Mouse (Mus musculus) urinary bladder, postnatal 36 days (tissue): ENCODE data around the gene Paqr5.

Experiments
- DNase-seq, 2 experiments: peaks; one replicate each; pipeline ENCODE4 v3.0.0; 2022; ENCODE audit warnings: low spot score in 2 of 2, mixed read lengths in 1 of 2

Paqr5 gene

DNA sequence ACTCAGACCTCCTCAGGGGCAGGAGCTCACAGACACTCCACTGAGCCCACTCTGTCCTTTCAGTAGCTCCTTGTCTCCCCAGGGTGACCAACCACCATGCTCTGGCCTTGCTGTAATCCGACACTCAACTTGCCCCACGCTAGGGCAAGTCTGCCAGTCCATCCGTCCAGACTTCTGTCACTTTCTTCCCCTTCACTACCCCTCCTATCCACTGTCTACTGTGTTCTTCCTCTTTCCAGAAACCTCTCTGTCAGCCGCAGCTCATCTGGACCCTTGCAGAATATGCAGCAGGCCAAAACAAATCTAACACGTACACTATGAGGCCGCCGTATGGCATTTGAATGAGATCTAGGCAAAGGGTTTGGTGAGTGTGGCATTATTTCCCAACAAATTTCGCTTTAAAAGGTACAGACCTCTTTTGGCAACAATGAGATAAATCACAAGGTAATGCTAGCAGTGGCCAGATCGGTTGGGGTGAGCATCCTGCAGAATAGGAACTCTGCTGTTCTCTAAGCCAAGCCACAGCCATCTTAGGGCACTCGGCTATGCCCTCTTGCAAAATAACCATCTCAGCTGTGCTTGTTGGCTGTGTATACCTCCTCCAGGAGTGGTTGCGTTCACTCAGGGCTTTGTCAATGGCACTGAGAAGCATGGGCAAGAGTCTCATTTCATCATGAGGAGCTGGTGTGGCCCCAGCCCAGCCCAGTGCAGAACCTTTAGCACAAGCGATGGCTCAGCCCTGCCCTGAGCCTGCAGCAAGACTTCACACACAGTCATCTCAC, 13.1 kb downstream of the Paqr5 start:
- DNase-seq: no peak

DNA sequence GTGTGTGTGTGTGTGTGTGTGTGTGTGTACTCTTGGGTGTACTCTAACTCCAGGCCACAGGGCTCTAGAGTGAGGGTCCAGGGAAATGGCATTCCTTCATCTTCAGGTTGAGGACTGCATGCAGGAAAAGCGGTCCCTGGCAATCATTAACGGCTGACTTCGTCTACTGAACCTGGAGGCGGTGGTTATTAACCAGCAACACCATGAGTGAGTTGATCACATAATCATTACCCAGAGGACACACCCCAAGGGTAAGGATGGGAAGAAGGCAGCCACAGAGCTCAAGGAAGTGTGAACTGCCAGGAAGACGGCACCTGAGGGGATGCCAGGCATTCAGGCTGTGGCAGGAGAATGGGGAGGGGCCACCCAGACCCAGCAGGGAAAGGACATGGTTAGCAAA, 18.3 kb downstream of the Paqr5 start:
- no peak for DNase-seq

DNA sequence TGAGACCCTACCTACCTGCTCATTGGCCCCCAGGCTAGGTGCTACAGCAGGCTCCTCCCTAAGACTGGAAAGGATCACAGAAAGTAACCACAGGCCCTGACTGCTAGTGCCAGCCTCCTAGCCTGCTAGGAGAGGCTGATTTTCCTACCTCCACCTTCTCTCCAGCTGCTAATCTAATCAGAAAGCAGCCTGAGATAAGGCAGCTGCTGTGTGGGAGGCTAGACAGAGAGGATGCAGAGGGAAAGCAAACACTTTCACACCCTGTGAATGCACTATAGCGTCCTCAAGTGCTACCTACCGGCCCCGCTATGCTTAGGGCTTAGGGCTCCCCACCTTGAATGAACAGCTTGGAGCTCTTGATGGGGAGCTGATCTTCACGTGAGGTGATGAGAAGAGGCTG, 19.6 kb downstream of the Paqr5 start:
- no peak for DNase-seq

DNA sequence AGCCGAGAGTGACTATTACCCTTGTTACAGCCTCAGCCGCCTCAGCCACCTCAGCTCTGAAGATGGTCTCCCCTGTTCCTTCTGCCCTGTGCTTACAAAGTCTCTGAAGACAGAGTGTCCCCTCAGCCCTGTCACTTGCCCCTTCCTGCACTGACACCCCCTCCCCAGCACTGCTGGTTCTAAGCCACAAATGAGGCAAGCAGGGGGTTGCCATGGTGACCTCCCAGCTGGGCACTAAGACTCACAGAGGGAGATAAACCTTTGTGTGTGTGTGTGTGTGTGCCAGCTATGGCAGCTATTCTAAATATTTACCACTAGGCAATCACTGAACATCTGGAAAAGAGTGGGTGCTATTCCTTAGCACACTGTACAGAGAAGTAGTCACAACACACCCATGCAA, 23.0 kb downstream of the Paqr5 start:
- no peak for DNase-seq

DNA sequence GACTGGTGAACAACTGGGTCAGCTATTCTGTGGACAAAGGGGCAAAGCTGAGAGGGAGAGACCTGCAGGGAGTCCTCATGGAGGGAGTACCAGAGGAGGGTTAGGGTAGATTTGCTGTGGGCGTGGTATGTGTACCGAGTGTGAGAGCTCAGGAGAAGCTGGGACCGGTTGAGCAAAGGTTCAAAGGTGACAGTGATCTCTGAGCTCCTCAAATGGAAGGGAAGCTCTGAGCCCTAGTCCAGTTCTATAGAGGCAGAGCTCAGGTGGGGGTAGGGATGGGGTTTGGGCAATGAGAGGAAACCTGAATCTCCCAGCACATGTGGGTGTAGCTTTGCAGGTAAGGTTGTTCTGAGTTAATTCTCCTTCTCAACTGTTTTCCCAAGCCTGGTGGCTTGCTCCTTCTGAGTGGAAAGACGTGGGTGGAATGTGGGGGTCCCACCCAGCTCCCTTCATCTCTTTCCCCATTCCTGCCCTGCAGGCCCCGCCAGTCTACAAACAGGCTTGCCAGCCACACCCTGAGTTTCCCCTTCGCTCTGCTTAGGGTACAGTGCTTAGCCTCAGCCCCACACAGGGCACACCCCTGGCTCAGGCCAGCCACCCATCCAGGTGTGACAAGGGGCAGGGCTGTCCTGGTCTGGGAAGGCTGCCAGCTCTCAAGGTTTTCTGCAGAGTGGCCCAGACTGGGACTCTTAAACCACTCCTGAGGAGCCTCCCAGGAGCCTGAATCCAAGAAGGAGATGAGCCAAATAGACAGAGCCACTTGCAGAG, 26.8 kb downstream of the Paqr5 start:
- peak; percentile 75 to 80 for DNase-seq

DNA sequence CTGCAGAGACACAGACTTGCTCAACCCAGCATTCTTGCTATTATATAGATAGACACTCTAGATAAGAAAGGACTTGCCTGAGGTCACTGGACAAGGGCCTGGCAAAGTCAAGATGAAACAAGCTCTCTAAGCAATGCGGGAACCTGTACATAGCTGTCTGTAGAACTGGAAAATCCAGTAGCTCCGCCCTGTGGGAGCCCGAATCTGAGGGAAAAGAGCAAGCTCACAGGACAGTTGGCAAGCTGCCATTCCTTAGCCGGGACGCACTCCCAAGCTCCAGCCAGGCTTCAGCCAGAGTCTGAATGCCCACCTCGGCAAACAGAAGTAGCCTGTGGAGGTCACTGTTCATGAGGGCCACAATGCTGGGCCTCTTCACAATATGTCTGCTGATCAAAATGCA, 28.8 kb downstream of the Paqr5 start:
- peak; percentile 75 to 77 for DNase-seq

DNA sequence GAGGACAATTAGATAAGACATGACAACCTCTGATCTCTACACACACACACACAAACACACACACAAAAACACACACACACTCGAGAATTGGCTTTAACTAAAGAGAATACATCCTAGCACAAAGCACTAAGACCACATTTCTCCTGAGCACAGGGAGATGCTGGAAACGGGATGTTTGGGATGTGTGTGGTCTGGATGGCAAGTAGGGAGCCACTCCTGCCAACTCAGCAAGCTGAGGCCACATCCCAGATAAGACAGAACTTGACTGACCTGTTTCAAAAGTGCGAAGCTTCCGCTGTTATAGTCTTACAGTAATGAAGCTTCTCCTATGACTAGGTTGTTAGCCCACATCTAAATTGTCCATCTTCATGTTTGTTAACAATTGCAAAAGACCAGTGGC, 35.5 kb downstream of the Paqr5 start:
- DNase-seq: no peak

DNA sequence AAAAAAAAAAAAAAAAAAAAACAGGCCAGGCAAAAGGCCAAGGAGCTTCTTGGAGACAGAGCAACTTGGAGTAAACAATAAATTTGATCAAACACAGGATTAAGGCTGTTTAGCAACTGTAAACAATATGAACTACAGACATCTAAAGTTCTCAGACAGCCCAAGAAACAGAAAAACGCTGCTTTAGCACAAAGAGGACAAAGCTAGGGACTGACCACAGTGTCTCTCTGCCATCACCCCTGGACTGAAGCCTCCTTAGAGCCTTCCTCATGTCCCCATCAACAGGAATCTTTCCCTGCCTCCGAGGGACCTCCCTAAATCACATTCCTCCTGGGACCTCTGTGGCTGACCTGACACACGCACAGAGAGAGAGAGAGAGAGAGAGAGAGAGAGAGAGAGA, 35.9 kb downstream of the Paqr5 start:
- no peak for DNase-seq

DNA sequence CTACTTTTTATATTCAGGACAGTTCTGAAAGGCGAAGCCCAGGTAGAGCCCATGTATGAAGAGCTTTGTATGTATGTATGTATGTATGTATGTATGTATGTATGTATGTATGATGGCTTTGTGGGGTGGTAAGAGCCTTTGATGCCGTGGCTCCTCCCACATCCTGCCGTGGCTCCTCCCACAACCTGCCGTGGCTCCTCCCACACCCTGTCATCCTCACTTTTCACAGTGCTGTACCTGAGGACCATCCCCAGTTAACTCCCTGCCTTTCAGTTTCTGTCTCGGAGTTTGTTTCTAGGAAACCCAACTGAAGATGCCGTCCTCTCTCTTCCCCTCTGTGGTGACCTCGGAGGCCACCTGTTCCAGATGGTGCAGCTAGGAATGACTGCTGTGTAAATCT, 40.6 kb downstream of the Paqr5 start:
- DNase-seq: no peak

DNA sequence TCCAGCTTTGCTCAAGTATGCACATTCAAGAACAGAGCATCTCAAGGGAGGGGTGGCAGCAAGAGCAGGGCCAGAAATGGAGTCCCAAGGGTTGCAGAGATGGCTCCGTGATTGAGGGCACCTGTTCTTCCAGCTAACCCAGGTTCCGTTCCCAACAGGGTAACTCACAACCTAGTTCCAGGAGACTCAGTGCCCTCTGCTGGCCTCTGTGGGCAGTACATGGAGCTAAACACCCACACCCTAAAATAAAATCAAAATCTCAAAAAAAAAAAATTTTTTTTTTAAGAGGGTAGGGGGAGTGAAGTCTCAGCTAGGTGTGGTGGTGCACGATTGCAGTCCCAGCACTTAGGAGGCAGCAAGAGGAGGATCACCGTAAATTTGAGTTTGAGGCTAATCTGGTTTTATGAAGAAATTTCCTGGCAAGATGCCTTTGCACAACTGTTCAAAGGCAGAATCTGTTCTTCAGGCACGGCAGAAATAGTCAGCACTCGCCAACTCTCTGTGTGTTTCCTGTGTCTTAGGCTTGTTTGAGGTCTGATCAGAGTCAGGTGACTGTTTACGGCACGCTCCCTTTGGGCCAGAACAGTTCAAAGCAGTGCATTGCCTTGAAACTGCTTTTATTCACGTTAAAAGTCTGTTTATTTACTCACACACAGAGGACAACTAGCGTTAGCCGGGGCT, 41.3 kb downstream of the Paqr5 start:
- peak in 1 of 2 experiments; percentile 63 for DNase-seq

DNA sequence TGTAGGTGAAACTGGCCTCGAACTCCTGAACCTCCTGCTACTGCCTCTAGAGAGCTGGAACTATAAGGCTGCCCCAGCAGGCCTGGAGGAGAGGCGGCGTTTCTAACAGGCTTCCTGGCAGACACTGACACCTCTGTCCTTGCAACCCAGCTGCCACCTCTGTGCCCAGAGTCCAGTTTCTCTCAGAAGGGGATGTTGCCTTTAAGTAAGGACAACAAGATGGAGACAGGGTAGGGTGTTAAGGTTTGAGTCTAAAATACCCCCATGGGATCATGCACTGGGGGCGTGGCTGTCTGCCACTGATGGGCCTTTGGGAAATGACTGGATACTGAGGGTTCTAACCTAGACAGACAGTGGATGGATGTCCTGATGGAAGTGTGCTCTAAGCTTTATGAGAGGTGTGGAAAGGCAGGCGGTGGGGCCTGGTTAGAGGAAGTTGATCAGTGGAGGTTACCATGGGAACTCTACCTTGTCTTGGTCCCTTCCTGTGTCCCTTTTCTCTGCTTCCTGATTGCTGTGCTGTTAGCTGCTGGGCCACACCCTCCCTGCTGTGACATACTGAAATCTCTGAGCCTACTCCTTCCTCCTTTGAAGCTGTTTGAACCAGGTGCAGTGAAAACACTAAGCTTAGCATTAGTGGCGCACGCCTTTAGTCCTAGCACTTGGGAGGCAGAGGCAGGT, 43.6 kb downstream of the Paqr5 start:
- DNase-seq: no peak

DNA sequence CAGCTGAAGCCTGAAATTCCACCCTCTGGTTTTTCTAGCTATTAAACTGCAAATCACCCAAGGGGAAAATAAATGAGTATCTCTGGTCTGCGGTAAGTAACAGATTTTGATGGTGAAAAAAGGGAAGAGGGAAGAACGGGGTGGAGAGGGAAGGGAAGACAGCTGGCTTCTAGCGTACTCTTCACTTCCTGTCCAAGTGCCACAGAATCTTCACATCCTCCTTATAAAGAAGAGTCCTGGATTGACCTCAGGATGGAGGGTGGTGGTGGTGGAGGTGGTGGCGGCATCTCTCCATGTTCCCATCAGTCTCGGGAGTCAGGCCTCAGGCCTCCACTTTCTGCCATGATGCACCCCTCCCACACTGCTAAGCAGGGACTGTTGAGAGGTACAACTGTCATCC, 44.8 kb downstream of the Paqr5 start:
- no peak for DNase-seq

DNA sequence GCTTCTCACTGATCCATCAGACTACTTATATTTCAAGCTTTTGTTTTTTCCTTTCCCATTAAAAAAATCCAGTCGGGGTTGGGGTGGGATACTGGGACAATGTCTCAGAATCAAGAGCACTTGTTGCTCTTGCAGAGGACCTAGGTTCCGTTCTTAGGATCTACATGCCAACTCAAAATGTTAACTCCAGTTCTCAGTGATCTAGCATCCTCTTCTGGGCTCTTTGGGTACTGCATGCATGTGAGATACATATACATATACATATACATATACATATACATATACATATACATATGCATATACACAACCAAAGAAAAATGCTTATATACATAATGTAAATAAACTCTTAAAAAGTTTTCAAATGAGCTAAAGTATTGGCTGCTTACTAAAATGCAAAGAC, 46.7 kb downstream of the Paqr5 start:
- DNase-seq: no peak

DNA sequence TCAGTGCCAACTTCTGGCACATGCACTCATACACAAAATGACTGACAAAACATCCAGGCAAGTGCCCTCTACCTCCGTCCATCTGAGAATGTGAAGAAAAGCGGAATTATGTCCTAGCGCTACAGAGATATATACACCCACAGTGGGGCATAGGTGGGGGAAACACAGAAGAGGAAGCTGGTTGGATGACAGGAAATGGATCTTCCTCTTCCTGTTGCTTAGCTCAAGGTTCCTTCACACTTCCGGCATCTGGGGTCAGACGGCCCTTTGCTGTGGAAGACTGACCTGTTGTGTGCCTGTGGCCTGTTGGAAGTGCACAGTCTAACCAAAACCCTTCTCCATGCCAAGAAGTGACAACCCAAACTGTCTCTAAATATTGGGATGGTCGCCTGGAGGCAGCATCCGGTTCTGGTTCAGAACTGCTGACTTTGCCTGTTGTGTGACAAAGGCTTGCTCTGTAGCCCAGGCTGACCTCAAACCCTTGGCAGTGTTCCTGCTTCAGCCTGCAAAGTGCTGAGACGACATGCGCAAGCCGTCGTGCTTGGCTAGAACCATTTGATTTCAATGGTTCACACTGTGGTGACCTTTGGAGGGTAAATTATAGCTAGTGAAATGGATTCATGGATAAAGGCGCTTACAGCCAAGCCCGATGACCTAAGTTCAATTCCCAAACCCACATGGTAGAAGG, 49.3 kb downstream of the Paqr5 start:
- DNase-seq: no peak

DNA sequence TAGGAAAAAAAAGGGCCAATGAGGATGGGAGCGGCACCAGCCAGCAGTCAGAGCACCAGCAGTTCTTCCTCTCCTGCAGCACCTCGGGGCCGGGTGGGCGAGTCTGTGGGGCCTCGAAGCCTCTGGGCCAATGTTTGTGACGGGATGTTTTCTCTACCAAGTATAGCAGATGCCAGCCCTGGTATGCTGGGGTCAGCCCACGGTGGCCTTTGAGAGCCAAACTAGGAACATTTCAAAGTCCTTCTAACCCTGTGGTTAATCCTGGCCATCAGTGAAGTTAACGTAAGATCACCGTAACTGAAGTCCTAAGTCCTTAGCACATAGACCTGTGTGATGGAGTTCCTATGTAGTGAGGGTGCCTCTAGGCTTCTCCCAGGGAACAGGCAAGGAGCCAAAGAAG, 54.6 kb downstream of the Paqr5 start:
- DNase-seq: no peak

DNA sequence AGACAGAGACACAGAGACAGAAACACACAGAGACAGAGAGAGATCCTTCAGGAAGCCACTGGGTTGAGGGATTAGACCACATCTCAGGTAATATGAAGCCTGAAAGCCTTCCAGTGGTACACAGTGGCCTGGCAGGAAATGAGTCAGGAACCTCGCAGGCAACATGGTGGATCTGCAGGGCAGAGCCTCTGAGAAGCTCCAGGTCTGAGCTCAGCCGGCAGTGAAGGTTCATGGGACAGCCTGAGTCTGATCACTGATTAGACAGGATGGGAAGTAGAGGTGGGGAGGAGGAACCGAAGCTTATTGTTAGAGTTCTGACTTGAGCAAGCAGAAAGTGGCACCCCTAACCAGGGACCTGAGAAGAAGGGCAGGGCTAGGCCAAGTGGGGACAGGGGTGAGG, 55.6 kb downstream of the Paqr5 start:
- no peak for DNase-seq

DNA sequence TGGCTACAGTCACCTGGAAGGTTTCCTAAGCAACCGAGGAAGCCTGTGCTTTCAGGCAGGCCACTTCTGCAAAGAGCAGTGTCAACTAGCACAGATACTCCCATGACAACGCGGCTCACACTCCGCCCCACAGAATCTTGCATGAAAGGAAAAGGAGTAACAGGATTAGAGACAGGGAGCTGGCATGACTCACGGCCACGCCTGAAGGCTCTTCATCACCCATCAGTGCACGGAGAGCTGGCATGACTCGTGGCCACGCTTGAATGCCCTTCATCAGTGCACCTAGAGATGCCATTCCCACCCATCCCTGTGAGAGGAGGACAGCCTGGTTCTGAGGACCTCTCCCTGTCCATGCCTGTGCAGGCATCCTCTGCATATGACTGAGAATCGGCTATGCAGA, 59.3 kb downstream of the Paqr5 start:
- no peak for DNase-seq

DNA sequence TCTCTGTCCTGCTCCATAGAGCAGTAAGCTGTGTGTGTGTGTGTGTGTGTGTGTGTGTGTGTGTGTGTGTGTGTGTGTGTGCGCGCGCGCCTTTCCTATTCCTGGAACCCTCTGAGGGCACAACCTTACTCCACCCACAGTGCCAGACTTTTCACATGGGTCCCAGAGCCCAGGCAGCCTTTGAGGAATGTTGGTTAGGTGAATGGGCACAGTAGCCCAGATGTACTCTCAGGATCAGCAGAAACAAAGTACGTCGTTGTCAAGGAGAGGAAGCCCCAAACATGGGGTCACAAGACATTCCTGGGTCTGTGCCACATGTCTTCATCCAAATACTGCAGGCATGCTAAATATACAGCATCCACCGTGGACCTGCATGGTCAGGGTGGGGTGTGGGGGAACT, 60.7 kb downstream of the Paqr5 start:
- DNase-seq: no peak

DNA sequence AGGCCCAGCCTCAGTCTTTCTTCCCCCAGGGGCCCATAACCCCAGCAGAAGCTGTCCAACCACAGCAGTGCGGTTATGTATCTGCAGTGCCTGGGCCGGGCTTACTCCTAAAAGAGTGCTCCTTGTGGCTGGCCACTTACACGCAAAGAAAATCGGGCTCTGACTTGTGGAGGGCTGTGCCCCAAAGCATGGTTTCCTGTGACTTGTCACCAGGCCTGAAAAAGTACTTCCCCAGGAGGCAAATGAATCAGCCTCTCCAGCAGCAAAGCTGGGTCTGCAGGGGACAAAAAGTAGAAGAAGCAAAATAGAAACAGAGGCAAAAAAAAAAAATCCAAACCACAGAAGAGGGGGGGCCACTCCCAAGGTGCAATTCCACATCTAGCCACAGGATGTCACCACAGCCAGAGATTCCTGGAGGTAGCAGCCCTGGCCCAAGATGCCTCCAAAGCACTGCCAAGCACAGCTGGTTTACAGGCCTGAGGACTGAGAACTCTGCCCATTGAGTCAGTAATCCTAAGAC, 61.2 kb downstream of the Paqr5 start:
- peak; percentile 65 to 72 for DNase-seq

DNA sequence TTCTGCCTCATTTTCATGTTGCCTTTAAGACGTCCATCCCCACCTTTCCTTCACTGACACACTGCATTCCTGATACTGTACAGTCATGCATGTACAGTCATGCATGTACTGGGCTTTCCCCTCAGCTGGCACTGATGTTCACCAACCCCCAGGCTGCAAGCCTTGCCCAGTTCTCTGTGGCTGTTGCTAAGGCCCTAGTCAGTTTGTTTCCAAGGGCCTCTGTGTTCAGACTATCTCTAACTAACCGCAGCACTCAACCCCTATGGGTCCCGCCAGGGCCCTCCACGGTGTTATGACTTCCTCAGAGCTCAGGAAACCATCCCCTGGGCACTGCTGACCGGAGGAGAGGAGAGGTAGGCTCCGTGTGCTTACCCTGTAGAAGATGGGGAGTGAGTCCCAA, 63.3 kb downstream of the Paqr5 start:
- DNase-seq: no peak

DNA sequence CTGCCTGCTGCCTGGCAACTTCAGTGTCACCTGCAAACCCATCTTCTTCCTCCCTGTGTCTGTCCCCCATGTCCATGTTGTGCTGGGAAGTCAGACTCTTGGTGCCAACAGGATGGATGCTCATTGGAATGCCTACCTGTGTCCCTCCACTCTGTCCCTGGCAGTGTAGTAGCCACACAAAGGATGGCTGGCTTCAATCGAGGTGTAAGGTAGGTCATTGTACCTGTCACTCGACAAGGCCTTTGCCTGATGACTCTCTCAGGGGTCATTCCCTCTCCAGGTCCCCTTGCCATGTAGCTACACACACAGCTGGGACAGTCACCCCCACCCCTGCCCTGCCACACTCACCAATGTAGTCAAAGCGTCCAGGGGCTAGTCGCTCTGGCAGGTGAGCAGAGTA, 65.5 kb downstream of the Paqr5 start:
- no peak for DNase-seq
